Mouse (Mus musculus) layer of hippocampus, postnatal 10 days (tissue): ENCODE results near the gene Cog8. TPM values are rescaled to one million over a fixed set of nuclear protein-coding genes. Genes with fewer than 3 reads are reported as not detected.

Experiments
- microRNA-seq, 2 experiments: library from miRNA; unstranded; fragments of <30 nt; microRNA quantifications; one replicate each; pipeline ENCODE4 v1.2.0; 2021
- total RNA-seq, 2 experiments: library from RNA; stranded (reverse); gene quantifications; 2 replicates each; pipeline ENCODE4 v1.2.3; 2021

Cog8 gene
- total RNA-seq, 2 experiments from 2014 or later, result 24.9 to 27.8 TPM

Small RNA genes lying within 50 kb of the gene (microRNA-seq; reads per million reads assigned to microRNA genes)
- 0 to 1.6 reads per million in 2 experiments for gene Mir7075

Other genes with a start within 250 kb of the Cog8 start
- 1 to 10 TPM; 5.3 to 5.5 TPM for gene Has3, start 186.4 kb downstream of the Cog8 start, total RNA-seq
- 10 to 100 TPM; 27.5 to 31.6 TPM for gene Utp4, start 163.1 kb downstream of the Cog8 start, total RNA-seq
- 1 to 10 TPM; 7.4 to 8.7 TPM for gene Sntb2, start 120.9 kb downstream of the Cog8 start, total RNA-seq
- 100 to 1,000 TPM; 108 to 119 TPM for gene Vps4a, start 25.5 kb downstream of the Cog8 start, total RNA-seq
- 10 to 100 TPM; 23.6 to 27.6 TPM for gene Pdf, start 8.1 kb downstream of the Cog8 start, total RNA-seq
- 10 to 100 TPM; 57.3 to 66.3 TPM for gene Nip7, start 188 bp upstream of the Cog8 start, total RNA-seq
- gene Tmed6, start 9.0 kb upstream of the Cog8 start, total RNA-seq, result not detected
- gene Terf2, start 39.9 kb upstream of the Cog8 start, total RNA-seq, result 10 to 100 TPM; 36.0 to 36.6 TPM
- gene Cyb5b, start 94.0 kb upstream of the Cog8 start, total RNA-seq, result 100 to 1,000 TPM in 1 of 2 experiments, 10 to 100 TPM in 1; 97.0 to 102 TPM
- 10 to 100 TPM; 37.9 to 39.4 TPM for gene Nfat5, start 236.8 kb upstream of the Cog8 start, total RNA-seq